Mouse (Mus musculus): ENCODE results near the gene Tmc5. TPM values are rescaled to one million over a fixed set of nuclear protein-coding genes. Genes with fewer than 3 reads are reported as not detected.

Gene Tmc5
- under 1 TPM in 1 of 2 experiments, not detected in 1; 0.21 TPM for total RNA-seq (2021)
- long read RNA-seq, experiment 1, result 0 reads
- long read RNA-seq, experiment 2, result 0 reads

GRCm38 (mm10) chr7:118597201-118597600 lies at the start of gene Tmc5:
Tmc5 (plus strand) TSS chr7:118597297.
- DNase-seq, result no peak

- no peak for DNase-seq
Observed at GRCm38 (mm10) chr7:118547451-118547850, 49.6 kb upstream of the Tmc5 start.

GRCm38 (mm10) chr7:118553881-118554280 lies 43.2 kb upstream of the Tmc5 start:
- no peak for DNase-seq

- no peak for DNase-seq
Observed at GRCm38 (mm10) chr7:118554290-118554689, 42.8 kb upstream of the Tmc5 start.

- no peak for DNase-seq
Observed at GRCm38 (mm10) chr7:118569121-118569543, 28.0 kb upstream of the Tmc5 start.

- DNase-seq, result no peak
Observed at GRCm38 (mm10) chr7:118571350-118571749, 25.7 kb upstream of the Tmc5 start.

- DNase-seq, result no peak
Observed at GRCm38 (mm10) chr7:118572039-118572438, 25.1 kb upstream of the Tmc5 start.

- DNase-seq, result no peak
Observed at GRCm38 (mm10) chr7:118578269-118578668, 18.8 kb upstream of the Tmc5 start.

- no peak for DNase-seq
Observed at GRCm38 (mm10) chr7:118579938-118580337, 17.2 kb upstream of the Tmc5 start.

- no peak for DNase-seq
Observed at GRCm38 (mm10) chr7:118583821-118584220, 13.3 kb upstream of the Tmc5 start.

- peak; percentile 63 for DNase-seq
Observed at GRCm38 (mm10) chr7:118584257-118584907, 12.7 kb upstream of the Tmc5 start, which contains the start of gene Tmc7. Tmc7 (minus strand) TSS chr7:118584736.

GRCm38 (mm10) chr7:118584926-118585325 lies 12.2 kb upstream of the Tmc5 start:
- DNase-seq, result no peak

GRCm38 (mm10) chr7:118585856-118586255 lies 11.2 kb upstream of the Tmc5 start:
- peak; percentile 80 for DNase-seq

GRCm38 (mm10) chr7:118590726-118591305 lies 6.3 kb upstream of the Tmc5 start:
- DNase-seq, result no peak

- peak; percentile 39 for DNase-seq
Observed at GRCm38 (mm10) chr7:118592146-118592545, 5.0 kb upstream of the Tmc5 start.

GRCm38 (mm10) chr7:118593567-118594407 lies 3.3 kb upstream of the Tmc5 start:
- no peak for DNase-seq

- no peak for DNase-seq
Observed at GRCm38 (mm10) chr7:118594611-118595010, 2.5 kb upstream of the Tmc5 start.

- peak; percentile 81 for DNase-seq
Observed at GRCm38 (mm10) chr7:118595228-118595627, 1.9 kb upstream of the Tmc5 start.

- DNase-seq, result no peak
Observed at GRCm38 (mm10) chr7:118596271-118596670, 826 bp upstream of the Tmc5 start.

- no peak for DNase-seq
Observed at GRCm38 (mm10) chr7:118599954-118600631, 3.0 kb downstream of the Tmc5 start.

- no peak for DNase-seq
Observed at GRCm38 (mm10) chr7:118604842-118605241, 7.7 kb downstream of the Tmc5 start.

GRCm38 (mm10) chr7:118609815-118610214 lies 12.7 kb downstream of the Tmc5 start:
- DNase-seq, result no peak

Measured in gastrocnemius, postnatal 25 days (tissue).